In genomic region chr3:42738910-42739309, GRCm38 (mm10) we compare ENCODE assay signal across 29 mouse cellular contexts.
"Had no signal": no experiment of that assay in that cellular context is flagged by ENCODE, and none has a peak within 500 bp of the region (broad histone marks: within the 10 kb centered on the region; RNA-seq: fewer than 3 reads in every experiment).

No protein-coding gene starts in this region.

- H3K36me3 ChIP-seq: limb, embryonic 10.5 days; limb, embryonic 12.5 days; limb, embryonic 13.5 days; limb, embryonic 15.5 days; liver, embryonic 12.5 days; liver, embryonic 13.5 days; liver, embryonic 15.5 days; lung, embryonic 15.5 days; midbrain, embryonic 10.5 days; midbrain, embryonic 12.5 days; midbrain, embryonic 13.5 days; midbrain, embryonic 15.5 days had no signal

- H3K4me1 ChIP-seq: limb, embryonic 10.5 days; limb, embryonic 12.5 days; limb, embryonic 13.5 days; limb, embryonic 15.5 days; liver, embryonic 12.5 days; liver, embryonic 13.5 days; liver, embryonic 15.5 days; lung, embryonic 15.5 days; megakaryocyte, embryonic 14.5 days; midbrain, embryonic 10.5 days; midbrain, embryonic 12.5 days; midbrain, embryonic 13.5 days; midbrain, embryonic 15.5 days had no signal

- H3K27ac ChIP-seq: limb, embryonic 10.5 days; limb, embryonic 12.5 days; limb, embryonic 13.5 days; limb, embryonic 15.5 days; liver, embryonic 12.5 days; liver, embryonic 13.5 days; liver, embryonic 14.5 days; liver, embryonic 15.5 days; lung, embryonic 15.5 days; macrophage; midbrain, embryonic 10.5 days; midbrain, embryonic 12.5 days; midbrain, embryonic 13.5 days; midbrain, embryonic 15.5 days had no signal

- H3K4me2 ChIP-seq: limb, embryonic 12.5 days; limb, embryonic 13.5 days; limb, embryonic 15.5 days; liver, embryonic 11.5 days; liver, embryonic 12.5 days; liver, embryonic 13.5 days; liver, embryonic 15.5 days; lung, embryonic 14.5 days; lung, embryonic 15.5 days; midbrain, embryonic 11.5 days; midbrain, embryonic 12.5 days; midbrain, embryonic 13.5 days; midbrain, embryonic 15.5 days had no signal

- H3K4me3 ChIP-seq: limb, embryonic 10.5 days; limb, embryonic 12.5 days; limb, embryonic 13.5 days; limb, embryonic 15.5 days; liver, embryonic 12.5 days; liver, embryonic 13.5 days; liver, embryonic 15.5 days; lung, embryonic 15.5 days; megakaryocyte, embryonic 14.5 days; midbrain, embryonic 10.5 days; midbrain, embryonic 12.5 days; midbrain, embryonic 13.5 days; midbrain, embryonic 15.5 days; myocyte had no signal

- DNase-seq: left cerebral cortex, postnatal 4 days; liver; liver, embryonic 13.5 days; liver, postnatal 0 days; lung, adult 18-20 months; lung, adult 2 months; lung, embryonic 14.5 days; lung, postnatal 10 days; lung, postnatal 14 days; lung, postnatal 36 days; lung, postnatal 4 days; midbrain, embryonic 14.5 days had no signal

- H3K27me3 ChIP-seq: limb, embryonic 12.5 days; limb, embryonic 13.5 days; limb, embryonic 15.5 days; liver, embryonic 12.5 days; liver, embryonic 13.5 days; liver, embryonic 15.5 days; lung, embryonic 15.5 days; megakaryocyte, embryonic 14.5 days; midbrain, embryonic 12.5 days; midbrain, embryonic 13.5 days; midbrain, embryonic 15.5 days had no signal

- H3K9ac ChIP-seq: limb, embryonic 12.5 days; limb, embryonic 13.5 days; limb, embryonic 15.5 days; liver, embryonic 12.5 days; liver, embryonic 13.5 days; liver, embryonic 14.5 days; liver, embryonic 15.5 days; liver, postnatal 0 days; lung, embryonic 14.5 days; lung, embryonic 15.5 days; midbrain, embryonic 12.5 days; midbrain, embryonic 13.5 days; midbrain, embryonic 15.5 days had no signal

- H3K9me3 ChIP-seq: limb, embryonic 10.5 days; limb, embryonic 12.5 days; limb, embryonic 13.5 days; limb, embryonic 15.5 days; liver, embryonic 12.5 days; liver, embryonic 13.5 days; liver, embryonic 15.5 days; lung, embryonic 15.5 days; midbrain, embryonic 10.5 days; midbrain, embryonic 12.5 days; midbrain, embryonic 13.5 days; midbrain, embryonic 15.5 days had no signal
